Mouse (Mus musculus) liver, adult (tissue): Measurements from ENCODE around the gene Orc5.

Source experiments
- GATA4 ChIP-seq: IDR thresholded peaks from 2 replicates; pipeline ENCODE4 v1.6.1; 2014; ENCODE audit warnings: mild to moderate bottlenecking, low read length; ENCODE audit not compliant: insufficient replicate concordance

The Orc5 gene

DNA sequence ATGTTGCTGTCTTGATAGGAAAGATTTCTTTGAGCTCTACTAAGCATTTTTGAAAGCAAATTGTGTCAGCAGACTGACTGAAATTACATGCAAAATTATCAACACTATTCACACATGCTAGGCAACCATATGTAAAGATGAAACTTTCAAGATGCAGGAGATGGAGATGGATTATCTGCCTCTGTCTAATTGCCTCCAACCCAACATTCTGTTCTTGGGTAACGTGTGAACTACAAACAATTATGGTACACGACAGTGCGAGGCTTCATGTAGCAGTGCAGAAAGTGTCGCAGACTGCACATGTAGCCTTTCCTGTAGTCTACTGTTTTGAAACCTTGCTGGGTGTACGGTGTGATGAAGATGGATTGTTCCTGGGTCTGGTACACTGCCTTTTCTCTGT lies 67.7 kb downstream of the Orc5 start:
- TF ChIP-seq GATA4 = no peak

- no peak for TF ChIP-seq GATA4
These were observed 79.0 kb downstream of the Orc5 start for GRCm38 (mm10) chr5:22471243-22471642.

- no peak for TF ChIP-seq GATA4
These were observed 97.2 kb downstream of the Orc5 start for GRCm38 (mm10) chr5:22452871-22453661.

DNA sequence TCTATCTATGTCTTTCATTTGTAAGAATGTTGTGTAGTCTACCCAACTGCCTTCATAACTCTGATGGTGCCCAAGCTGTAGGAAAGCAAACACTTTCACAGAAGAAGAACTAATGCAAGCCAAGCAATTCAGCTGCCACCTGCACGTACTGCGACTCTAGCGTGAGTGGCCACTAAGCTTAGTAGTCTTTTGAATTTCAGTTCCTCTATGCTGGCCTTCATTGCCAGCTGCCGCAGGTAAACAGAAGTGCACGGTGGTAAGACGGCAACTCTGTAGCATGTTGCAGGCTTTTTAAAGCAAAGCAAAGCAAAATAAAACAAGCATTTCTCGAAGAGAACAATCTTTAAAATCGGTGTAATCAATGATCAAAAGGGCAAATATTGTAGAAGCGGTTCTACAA lies 97.8 kb downstream of the Orc5 start:
- TF ChIP-seq GATA4 = no peak

DNA sequence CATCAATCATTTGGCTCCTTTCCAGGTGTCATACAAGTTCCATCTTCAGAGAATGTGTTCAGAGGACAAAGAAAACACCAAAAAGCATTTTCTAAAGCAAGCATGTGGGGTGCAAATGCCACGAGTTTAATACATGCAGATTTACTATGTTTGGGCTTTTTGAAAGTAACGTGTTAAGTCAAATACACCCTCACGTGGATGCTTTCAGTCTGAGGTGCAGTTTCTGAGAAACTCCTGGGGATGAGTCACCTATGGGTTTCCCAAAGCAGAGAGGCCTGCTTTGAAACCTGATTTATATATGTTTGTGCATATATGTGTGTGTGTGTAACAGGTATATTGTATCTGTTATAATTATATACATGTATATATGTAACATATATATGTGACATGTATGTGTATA lies 98.5 kb downstream of the Orc5 start:
- no peak for TF ChIP-seq GATA4

DNA sequence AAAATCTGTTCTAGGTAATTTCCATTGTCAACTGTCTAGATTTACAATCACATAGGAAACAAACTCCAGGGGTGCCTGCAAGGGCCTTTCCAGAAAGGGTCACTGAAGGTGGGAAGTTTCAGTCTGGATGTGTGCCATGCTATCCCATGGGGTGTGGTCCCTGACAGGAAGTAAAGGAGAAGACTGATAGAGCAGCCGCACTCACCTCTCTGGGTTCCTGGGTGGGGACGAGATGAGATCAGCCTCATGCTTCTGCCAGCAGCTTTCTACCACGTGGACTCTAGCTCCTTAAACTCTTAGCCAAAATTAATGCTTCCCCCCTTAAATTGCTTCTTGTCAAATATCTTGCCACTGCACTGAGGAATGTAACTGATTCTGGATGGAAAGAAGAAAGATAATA lies 100.7 kb downstream of the Orc5 start:
- TF ChIP-seq GATA4 = no peak
